Mouse (Mus musculus): Measurements from ENCODE around the gene Grk6.

The Grk6 gene

DNA sequence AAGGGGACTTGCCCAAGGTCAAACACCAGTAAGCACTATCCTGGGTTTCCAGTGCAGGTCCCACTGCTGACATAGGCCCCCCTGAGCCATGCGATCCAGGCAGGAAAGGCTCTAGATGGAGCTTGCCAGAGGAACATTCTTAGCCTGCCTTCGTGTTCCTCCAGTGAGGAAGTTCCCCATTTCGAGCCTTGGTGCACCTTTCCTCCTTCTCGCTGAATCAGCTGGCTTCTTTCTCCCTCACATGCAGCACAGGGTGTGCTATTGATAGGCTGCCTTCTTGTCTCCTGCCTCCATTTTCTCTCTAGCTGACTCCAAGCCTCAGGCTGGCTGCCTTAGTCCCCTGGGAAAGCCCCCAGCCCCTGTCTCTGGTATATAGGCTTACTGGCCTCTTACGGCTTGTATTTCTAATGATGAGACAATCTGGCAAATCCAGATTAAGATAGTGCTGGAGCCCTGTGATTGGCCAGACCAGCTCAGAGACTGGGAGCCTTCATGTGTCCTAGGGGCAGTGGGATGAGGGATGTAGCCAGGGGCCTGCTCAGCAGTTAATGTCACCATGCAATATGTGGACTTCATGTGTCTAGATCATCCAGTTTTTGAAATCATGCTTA lies 21.1 kb downstream of the Grk6 start:
- DNase-seq: peak; percentile 56

GRCm38 (mm10) chr13:55468851-55469560 lies 24.1 kb downstream of the Grk6 start:
- peak; percentile 68 for DNase-seq

DNA sequence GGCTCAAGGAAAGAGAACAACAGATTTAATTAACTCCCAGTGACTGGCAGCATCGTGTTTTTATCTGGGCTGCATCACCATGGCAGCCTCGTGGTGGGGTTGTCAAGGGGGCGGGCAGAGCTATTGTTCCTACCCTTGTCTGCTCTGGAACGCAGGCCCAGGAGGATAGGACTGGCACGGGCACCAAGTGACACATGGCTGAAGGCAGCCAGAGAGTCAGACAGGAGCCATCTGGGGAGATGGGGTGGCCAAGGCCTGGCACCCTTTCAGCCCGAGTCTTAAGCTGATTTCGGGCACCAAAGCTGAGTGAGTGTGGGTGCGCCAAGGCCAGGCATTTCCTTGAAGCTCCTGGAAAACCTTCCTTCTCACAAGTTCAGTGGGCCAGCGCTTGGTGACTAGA lies 25.5 kb downstream of the Grk6 start:
- peak; percentile 48 for DNase-seq

DNA sequence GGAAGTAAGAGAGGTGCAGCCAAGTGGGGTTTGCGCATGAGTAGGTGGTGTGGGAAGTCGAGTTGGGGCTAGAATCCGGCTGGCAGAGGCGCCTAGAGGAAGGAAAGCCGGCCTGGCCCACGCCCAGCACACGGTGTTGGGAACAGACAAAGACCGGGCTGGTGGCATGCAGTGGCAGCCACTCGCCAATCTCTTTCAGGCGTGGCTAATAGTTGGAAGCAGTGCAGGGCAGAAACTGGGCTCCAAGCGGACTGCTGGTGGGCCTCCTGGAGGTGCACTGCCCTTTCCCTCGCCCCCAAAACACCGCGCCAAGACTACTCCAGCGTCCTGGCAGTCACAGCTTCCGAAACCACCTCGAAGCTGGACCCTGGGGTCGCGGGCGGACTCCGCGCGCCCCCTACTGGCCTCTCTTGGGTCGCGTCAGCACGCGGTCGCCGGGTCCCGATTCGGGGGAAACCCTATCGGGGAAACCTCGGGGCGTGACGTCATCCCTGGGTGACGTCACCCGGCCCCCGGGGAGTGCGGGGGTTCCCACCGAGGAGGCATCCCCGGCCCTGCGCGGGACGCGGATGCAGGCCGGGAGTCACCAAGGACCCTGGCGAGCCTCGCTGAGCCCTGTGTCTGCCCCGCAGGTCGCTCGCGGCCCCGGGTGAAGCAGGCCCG lies 26.4 kb downstream of the Grk6 start:
- peak; percentile 92 for DNase-seq

- DNase-seq: no peak
Measured at GRCm38 (mm10) chr13:55471819-55472131, 26.9 kb downstream of the Grk6 start.

GRCm38 (mm10) chr13:55472132-55473022 lies 27.5 kb downstream of the Grk6 start:
- DNase-seq: peak; percentile 74

- DNase-seq: peak; percentile 50
Measured at GRCm38 (mm10) chr13:55473076-55473831, 28.4 kb downstream of the Grk6 start.

DNA sequence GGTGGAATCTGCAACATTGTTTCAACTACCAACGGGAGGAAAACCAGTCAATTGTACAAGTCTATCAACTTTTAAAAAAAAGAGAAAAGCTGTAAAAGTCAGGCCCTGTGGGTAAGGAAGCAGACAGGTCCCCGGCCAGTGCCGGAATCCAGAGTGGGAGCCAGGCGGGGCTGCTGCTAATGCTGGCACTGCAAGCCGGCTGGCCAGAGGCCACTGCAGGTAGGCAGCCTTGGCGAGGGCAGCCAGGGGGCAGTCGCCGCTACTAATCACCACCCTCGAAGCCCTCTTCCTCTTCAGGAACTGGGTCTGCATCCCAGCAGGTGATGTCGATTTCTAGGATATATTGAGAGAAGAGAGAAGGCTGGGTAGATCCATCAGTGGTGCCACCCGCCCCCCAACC lies 29.1 kb downstream of the Grk6 start:
- DNase-seq: no peak

- DNase-seq: peak; percentile 76
Measured at GRCm38 (mm10) chr13:55474621-55475069, 29.8 kb downstream of the Grk6 start.

DNA sequence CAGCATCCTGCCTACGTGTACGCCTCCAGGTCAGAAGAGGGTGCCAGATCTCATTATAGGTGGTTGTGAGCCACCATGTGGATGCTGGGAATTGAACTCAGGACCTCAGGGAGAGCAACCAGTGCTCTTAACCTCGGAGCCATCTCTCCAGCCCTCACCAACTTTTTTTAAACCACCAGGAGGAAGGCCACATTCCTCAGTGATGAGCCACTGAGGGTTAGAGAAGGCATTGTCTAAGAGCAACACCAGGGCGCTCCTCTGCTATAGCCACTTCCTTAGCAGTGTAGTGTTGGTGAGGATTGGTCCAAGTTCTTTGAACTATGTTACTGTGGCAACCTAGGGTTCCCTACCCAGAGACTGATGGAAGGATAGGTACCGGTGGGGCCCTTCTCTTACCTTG lies 30.9 kb downstream of the Grk6 start:
- no peak for DNase-seq

- no peak for DNase-seq
Measured at GRCm38 (mm10) chr13:55476256-55476655, 31.4 kb downstream of the Grk6 start.

- no peak for DNase-seq
Measured at GRCm38 (mm10) chr13:55477492-55477891, 32.6 kb downstream of the Grk6 start.

GRCm38 (mm10) chr13:55478036-55478435 lies 33.2 kb downstream of the Grk6 start:
- peak; percentile 52 for DNase-seq

GRCm38 (mm10) chr13:55479008-55479407 lies 34.1 kb downstream of the Grk6 start:
- DNase-seq: no peak

DNA sequence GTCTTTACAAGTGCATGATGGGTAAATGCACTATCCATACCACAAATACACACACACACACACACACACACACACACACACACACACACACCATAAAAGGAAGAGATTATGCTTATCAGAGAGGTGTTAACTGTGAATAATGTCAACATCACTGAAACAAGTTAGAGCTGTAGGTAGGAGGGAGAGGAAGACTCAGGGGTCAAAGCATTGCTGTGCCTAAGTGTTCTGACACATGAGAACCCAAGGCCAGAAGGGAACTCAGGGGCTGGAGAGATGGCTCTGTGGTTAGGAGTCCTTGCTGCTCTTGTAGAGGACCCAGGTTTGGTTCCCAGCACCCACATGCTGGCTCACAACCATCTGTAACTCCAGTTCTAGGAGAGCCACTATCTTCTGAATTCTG lies 35.1 kb downstream of the Grk6 start:
- DNase-seq: no peak

GRCm38 (mm10) chr13:55482542-55482941 lies 37.7 kb downstream of the Grk6 start:
- DNase-seq: no peak

GRCm38 (mm10) chr13:55483071-55483470 lies 38.2 kb downstream of the Grk6 start:
- DNase-seq: no peak

DNA sequence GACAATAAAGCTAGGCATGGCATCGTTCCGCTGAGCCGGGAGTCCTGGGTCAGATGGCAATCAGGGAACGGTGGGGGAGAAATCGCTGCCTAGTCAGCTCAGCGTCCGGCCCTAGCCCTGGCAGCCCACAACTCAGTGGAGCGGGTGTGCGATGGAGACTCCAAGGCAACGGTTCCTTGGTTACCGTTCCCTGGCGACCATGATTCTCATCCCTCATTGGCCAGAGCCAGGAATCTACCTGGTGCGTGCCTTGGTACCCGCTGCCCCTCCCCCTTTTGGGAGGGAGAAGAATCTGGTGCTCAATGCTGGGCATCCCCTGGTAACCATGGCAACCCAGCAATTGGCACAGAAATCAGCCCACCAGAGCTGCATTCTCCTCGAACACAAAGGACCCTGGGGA lies 38.7 kb downstream of the Grk6 start:
- peak; percentile 88 for DNase-seq

GRCm38 (mm10) chr13:55484520-55485088 lies 39.7 kb downstream of the Grk6 start:
- no peak for DNase-seq

- DNase-seq: peak; percentile 56
Measured at GRCm38 (mm10) chr13:55486029-55486794, 41.3 kb downstream of the Grk6 start.

GRCm38 (mm10) chr13:55486916-55487577 lies 42.2 kb downstream of the Grk6 start:
- peak; percentile 72 for DNase-seq
